Mouse (Mus musculus): ENCODE measurements at regions not wholly inside any gene's neighbourhood (a gene's known extent, or its start where the extent isn't known, plus 50 kb on each side); places are given as distances from the start of the nearest gene placed in this dataset.

DNA sequence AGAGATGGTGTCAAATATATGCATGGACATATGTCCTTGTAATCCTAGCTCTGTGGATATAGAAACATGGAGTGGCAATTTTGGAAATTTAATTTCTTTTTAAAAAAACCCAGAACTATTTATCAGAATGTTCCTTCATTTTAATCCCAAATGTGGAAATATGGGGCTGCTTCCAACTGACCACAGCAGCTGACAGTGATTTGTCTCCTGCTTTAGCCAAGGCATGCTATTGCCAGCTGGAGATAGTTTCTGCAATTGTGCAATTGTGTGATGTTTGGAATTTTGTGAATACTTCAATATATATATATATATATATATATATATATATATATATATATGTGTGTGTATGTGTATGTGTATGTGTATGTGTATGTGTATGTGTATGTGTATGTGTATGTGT lies 629.7 kb upstream of the Slc8a1 start:
- TF ChIP-seq EP300 (IDR thresholded peaks at IDR 0.05; ENCODE audit: low read depth): no peak
- no peak for TF ChIP-seq CTCF (IDR thresholded peaks at IDR 0.05; ENCODE audit: low read depth)

Measured in heart, postnatal 0 days (tissue).